Mouse (Mus musculus) megakaryocyte, embryonic 14.5 days (primary cell): ENCODE data around the gene Vmn1r18. TPM values are rescaled to one million over a fixed set of nuclear protein-coding genes. Genes with fewer than 3 reads are reported as not detected.
"Not testable (repeated sequence)": the region's sequence is repeated elsewhere in the genome, so short reads cannot be mapped to it uniquely, and the experiment has no call there.

Experiments used
- H3K27me3 ChIP-seq: replicated peaks from 2 replicates; pipeline ENCODE3; 2012; ENCODE audit warnings: inconsistent platforms
- H3K36me3 ChIP-seq: replicated peaks from 2 replicates; pipeline ENCODE3; 2012; ENCODE audit warnings: low read length, inconsistent platforms, mixed read lengths
- H3K4me1 ChIP-seq: 2 replicates; pipeline ENCODE4 v1.6.1; 2012; ENCODE audit warnings: inconsistent platforms
- H3K4me3 ChIP-seq: replicated peaks from 2 replicates; pipeline ENCODE3; 2012; ENCODE audit warnings: moderate library complexity, mild to moderate bottlenecking, inconsistent platforms
- H3K9me3 ChIP-seq: 2 replicates; pipeline ENCODE4 v1.6.1; 2012; ENCODE audit warnings: inconsistent platforms
- FLI1 ChIP-seq: IDR thresholded peaks from 2 replicates; pipeline ENCODE4 v1.6.1; 2012; ENCODE audit warnings: low read length, inconsistent platforms, mixed read lengths
- GATA1 ChIP-seq: IDR thresholded peaks from 3 replicates; pipeline ENCODE4 v1.6.1; 2012; ENCODE audit warnings: mixed read lengths, low read length, inconsistent platforms, borderline replicate concordance
- polyA plus RNA-seq: library from polyadenylated mRNA; stranded (reverse); fragments of >175 nt; gene quantifications from 2 replicates; pipeline ENCODE4 v1.2.3, GENCODE M21; 2012; ENCODE audit warnings: low replicate concordance; ENCODE audit not compliant: insufficient read depth

Gene Vmn1r18
- polyA plus RNA-seq, result not detected in 2 replicates

DNA sequence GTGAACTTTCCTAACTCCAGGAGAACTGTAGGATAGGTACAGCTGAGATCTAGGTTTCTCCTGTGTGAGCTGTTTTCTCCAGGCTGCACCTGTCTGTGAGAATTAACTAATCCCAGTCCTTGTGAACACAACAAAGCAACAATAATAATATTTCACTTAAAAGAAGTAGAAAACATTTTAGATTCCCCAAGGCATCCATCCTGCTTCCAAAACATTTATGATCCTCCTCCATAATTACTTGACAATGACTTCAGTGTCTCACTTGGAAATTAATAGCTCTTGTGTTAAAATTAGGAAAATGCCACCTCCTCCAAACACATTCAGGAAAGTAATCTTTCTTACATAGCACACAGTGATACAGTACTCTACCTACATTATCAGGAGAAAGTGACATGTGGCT, at the start of gene Vmn1r18:
Gene Vmn1r18, minus strand, starts transcription at position 101 of the 400 bp plus-strand sequence.
- Histone ChIP-seq H3K27me3 (no peaks in the 10 kb centered on the region), H3K9me3 (no peaks in the 10 kb centered on the region), H3K4me1 (no peaks in the 10 kb centered on the region), H3K4me3 (no peak within 1 kb of the TSS), H3K36me3 (no peaks in the 10 kb centered on the region)
- TF ChIP-seq GATA1 (no peak), FLI1 (no peak)

DNA sequence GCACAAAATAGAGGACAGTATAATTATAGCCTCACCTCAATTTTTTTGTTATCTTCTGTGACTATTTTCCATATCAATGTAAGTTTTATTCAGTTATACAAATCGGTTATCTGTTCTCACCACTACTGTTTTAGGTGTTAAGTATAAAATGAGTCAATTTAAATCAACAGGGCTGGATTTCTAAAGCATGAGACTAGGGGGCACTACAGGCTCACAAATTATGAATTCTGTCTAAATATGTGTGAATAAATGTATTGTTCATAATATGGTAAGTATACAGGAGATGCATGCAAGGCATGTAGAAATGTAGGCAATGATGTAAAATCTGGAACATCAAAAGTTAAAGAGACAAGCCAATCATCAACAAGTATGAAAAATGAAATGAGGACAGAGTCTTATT, 35.6 kb upstream of the Vmn1r18 start:
- TF ChIP-seq GATA1 (no peak), FLI1 (no peak)
- no peak overlapping the region for H3K4me3 ChIP-seq

DNA sequence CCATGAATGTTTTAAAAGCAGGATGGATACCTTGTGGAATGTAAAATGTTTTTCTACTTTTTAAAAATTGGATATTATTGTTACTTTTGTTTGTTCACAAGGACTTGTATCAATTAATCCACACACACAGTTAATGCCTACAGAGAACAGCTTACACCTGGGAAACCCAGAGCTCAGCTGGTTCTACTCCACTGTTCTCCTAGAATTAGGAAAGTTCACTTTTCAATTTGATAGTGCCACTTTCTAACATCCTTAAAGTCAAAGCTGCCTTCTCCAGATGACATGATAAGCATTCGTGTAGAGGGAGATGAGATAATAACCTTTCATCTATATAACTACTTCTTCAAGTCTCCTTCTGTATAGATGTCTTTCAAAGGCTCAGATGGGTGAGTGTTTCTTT, 33.0 kb upstream of the Vmn1r18 start, which contains the start of gene Vmn1r20:
Gene Vmn1r20, plus strand, starts transcription at position 301 of the 400 bp plus-strand sequence.
- no peak for TF ChIP-seq FLI1
- TF ChIP-seq GATA1, result no peak
- Histone ChIP-seq H3K36me3 (no peaks in the 10 kb centered on the region), H3K4me1 (no peaks in the 10 kb centered on the region), H3K9me3 (no peaks in the 10 kb centered on the region), H3K27me3 (no peaks in the 10 kb centered on the region), H3K4me3 (no peak within 1 kb of the TSS)

More for the DNA sequence above, 35.6 kb upstream of the Vmn1r18 start:
- no peaks in the 10 kb centered on the region for H3K27me3 ChIP-seq
- no peaks in the 10 kb centered on the region for H3K36me3 ChIP-seq
- no peaks in the 10 kb centered on the region for H3K9me3 ChIP-seq
- no peaks in the 10 kb centered on the region for H3K4me1 ChIP-seq

DNA sequence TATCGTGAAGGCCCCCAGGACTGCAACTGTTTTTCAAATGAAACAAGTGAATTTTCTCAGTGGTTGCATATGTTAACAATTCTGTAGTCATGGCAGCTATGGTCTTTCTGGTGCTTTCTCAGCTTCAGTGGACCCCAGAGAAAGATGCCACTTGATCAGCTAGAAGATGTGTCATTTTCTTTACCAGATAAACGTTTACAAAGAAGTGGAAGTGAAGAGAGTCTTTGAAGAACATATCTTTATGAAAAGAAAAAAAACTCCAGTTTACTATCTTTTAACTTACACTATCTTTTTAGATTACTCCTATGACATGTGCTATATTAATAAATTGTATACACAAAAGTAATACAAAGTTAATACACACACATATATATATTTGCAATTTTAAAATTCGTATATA, 7.9 kb upstream of the Vmn1r18 start, which contains the start of gene Vmn1r19:
Gene Vmn1r19, plus strand, starts transcription at position 301 of the 400 bp plus-strand sequence.
- H3K27me3 ChIP-seq, H3K4me3 ChIP-seq, H3K9me3 ChIP-seq, H3K4me1 ChIP-seq, H3K36me3 ChIP-seq: not testable (repeated sequence)

DNA sequence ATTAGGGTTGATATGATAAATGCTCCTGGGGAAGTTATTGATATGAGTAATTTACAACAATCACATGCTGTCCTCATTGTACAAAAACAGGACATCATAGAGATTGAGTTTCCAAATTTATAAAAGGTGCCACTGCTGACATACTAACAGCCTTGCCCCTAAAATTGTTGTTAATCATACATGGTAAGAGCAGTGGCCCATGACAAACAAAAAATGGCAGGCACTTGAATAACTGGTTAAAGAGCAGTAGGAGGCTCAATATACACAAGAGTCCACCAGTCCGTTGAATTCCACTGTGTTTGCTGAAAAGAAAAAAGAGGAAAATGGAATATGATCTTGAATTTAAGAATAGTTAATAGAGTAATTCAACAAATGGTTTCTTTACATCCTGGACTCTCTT, 28.1 kb downstream of the Vmn1r18 start:
- Histone ChIP-seq H3K27me3 (no peaks in the 10 kb centered on the region), H3K36me3 (no peaks in the 10 kb centered on the region), H3K4me1 (no peaks in the 10 kb centered on the region), H3K9me3 (no peaks in the 10 kb centered on the region), H3K4me3 (no peak overlapping the region)
- no peak for TF ChIP-seq FLI1

DNA sequence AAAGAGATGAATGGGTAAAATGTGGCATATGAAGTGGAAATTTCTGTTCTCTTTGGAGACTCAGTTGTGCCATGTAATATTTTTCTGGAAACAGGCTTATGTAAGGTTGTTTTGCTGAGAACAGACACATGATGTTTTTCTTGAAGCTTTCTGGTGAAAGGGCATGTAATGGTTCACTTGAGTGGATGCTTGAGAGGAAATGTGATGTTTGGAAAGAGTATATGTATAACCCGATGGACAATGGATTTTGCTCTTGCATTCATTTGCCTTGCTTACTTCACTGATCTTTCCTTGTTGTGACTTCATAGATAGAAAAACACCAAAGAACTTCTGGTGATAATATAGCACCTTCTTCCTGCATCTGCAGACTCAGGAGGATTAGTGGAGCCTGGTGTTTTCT, 29.7 kb downstream of the Vmn1r18 start:
- H3K27me3 ChIP-seq, H3K4me1 ChIP-seq, H3K9me3 ChIP-seq, H3K36me3 ChIP-seq, H3K4me3 ChIP-seq: not testable (repeated sequence)

DNA sequence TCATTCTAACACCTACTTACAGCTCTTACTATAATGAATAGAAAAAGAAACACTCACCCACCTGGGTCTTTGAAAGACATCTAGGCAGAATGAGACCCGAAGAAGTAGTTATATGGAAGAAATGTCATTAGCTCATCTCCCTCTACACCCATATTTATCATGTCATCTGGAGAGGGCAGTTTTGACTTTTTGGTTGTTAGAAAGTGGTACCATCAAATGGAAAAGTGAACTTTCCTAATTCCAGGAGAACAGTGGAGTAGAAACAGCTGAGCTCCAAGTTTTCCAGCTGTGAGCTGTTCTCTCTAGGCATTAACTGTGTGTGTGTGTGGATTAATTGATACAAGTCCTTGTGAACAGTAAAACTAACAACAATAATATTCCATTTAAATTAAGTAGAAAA, 32.0 kb downstream of the Vmn1r18 start, which contains the start of gene Vmn1r17:
Gene Vmn1r17, minus strand, starts transcription at position 101 of the 400 bp plus-strand sequence.
- Histone ChIP-seq H3K4me3 (no peak within 1 kb of the TSS), H3K36me3 (no peaks in the 10 kb centered on the region), H3K27me3 (no peaks in the 10 kb centered on the region), H3K9me3 (no peaks in the 10 kb centered on the region), H3K4me1 (no peaks in the 10 kb centered on the region)
- TF ChIP-seq GATA1 (no peak), FLI1 (no peak)

DNA sequence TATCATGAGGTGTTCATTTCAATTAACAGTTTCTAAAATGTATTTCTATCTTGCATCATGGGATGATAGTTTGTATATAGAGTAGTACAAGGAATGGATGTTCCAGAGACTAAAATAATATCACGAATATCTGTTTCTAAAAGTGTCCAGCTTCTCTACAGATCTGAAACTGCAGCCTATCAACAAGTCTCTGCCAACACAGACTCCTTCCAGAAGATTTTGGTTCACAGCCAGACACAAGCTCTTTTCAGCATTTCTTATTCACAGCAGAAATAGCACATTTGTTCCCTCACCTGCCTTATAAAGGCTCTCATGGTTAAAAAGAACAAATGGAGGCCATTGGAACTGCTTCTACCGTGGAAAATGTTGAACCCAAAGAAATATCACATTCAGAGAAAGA, 38.7 kb downstream of the Vmn1r18 start:
- Histone ChIP-seq H3K4me3 (no peak overlapping the region), H3K27me3 (no peaks in the 10 kb centered on the region), H3K9me3 (no peaks in the 10 kb centered on the region), H3K36me3 (no peaks in the 10 kb centered on the region), H3K4me1 (no peaks in the 10 kb centered on the region)
- TF ChIP-seq FLI1, result no peak

DNA sequence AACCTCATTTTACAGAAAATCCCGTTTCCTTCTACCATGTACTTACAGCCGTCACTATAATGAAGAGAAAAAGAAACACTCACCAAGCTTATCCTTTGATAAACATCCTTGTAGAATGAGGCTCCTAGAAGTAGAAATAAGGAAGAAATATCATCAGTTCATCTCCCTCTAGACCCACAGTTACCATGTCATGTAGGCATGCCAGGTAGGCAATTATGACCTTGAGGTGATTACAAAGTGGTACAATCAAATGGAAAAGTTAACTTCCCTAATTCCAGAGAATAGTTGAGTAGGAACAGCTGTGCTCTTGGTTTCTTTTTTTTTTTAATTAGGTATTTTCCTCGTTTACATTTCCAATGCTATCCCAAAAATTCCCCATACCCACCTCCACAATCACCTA, 66.2 kb downstream of the Vmn1r18 start, which contains the start of gene Vmn1r16:
Gene Vmn1r16, minus strand, starts transcription at position 101 of the 400 bp plus-strand sequence.
- Histone ChIP-seq H3K27me3 (no peaks in the 10 kb centered on the region), H3K9me3 (peaks cover 8% of the 10 kb centered on the region; the same call in 1 of the 2 replicates), H3K4me1 (no peaks in the 10 kb centered on the region), H3K36me3 (no peaks in the 10 kb centered on the region), H3K4me3 (no peak within 1 kb of the TSS)
- TF ChIP-seq FLI1, result no peak
- TF ChIP-seq GATA1, result no peak

Other genes with a start within 250 kb of the Vmn1r18 start
- not detected in 2 replicates for gene Vmn1r12, start 238.9 kb downstream of the Vmn1r18 start, polyA plus RNA-seq
- not detected in 2 replicates for gene Vmn1r13, start 192.5 kb downstream of the Vmn1r18 start, polyA plus RNA-seq
- gene Vmn1r14, start 164.1 kb downstream of the Vmn1r18 start, polyA plus RNA-seq, result not detected in 2 replicates
- gene Vmn1r15, start 137.8 kb downstream of the Vmn1r18 start, polyA plus RNA-seq, result not detected in 2 replicates
- gene Vmn1r16, start 66.3 kb downstream of the Vmn1r18 start, polyA plus RNA-seq, result not detected in 2 replicates
- gene Vmn1r17, start 32.1 kb downstream of the Vmn1r18 start, polyA plus RNA-seq, result not detected in 2 replicates
- not detected in 2 replicates for gene Vmn1r19, start 8.0 kb upstream of the Vmn1r18 start, polyA plus RNA-seq
- not detected in 2 replicates for gene Vmn1r20, start 33.1 kb upstream of the Vmn1r18 start, polyA plus RNA-seq
- gene Ppm1k, start 139.7 kb upstream of the Vmn1r18 start, polyA plus RNA-seq, result 0.08 TPM in 1 of 2 replicates, not detected in the other
- gene Herc6, start 185.2 kb upstream of the Vmn1r18 start, polyA plus RNA-seq, result 3.4 and 3.9 TPM in 2 replicates